Mouse (Mus musculus) left cerebral cortex, postnatal 4 days (tissue): ENCODE measurements around the gene Smad6. TPM values are rescaled to one million over a fixed set of nuclear protein-coding genes. Genes with fewer than 3 reads are reported as not detected.

ENCODE experiments used
- DNase-seq: peaks from one replicate; pipeline ENCODE4 v3.0.0-alpha.2; 2022
- intact Hi-C: fragments of 180-260 bp; cut with DNase I; formaldehyde crosslinking; loops from one replicate; pipeline ENCODE4 v1.15.1; 2025
- total RNA-seq, 2 experiments: library from RNA; stranded (reverse); gene quantifications; 2 replicates each; pipeline ENCODE4 v1.2.3; 2021

Smad6 gene
- total RNA-seq, result 1 to 10 TPM; 2.0 to 2.3 TPM

DNA sequence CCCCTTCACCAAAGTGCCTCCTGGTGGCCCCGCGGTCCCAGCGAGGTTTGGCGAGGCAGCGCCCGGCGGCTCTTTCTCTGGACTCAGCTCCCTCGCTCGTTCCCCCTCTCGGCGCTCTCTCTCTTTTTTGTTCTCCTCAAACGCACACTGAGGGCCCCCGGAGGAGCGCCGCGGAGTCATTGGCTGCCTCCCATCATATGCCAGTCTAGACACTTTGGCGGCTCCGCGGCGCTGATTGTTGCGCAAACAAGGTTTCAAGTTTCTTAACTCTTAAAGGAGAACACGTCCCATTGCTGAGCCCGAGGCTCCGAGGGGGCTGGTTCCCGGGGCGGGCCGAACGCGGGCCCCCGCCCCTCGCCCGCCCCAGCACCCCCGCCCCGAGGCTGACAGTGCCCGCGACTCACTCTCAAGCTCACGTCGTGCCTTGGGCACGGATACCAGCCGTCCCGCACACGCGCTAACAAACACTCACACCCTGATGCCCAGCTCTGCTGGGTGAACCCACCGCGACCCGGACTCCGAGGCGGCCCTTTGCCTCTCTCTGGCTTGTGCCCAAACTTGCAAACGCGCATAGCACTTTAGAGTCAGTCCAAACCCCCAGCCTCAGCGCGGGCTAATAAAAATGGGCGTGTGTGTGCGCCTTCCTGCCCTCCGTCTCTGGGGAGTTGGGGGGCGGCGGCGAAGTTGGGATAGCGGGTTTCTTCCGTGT is at the start of gene Smad6:
TSS of gene Smad6 (minus strand) at position 207 of the 709 bp plus-strand sequence.
- intact Hi-C loops, result no loop called here
- DNase-seq, result peak; percentile 78

DNA sequence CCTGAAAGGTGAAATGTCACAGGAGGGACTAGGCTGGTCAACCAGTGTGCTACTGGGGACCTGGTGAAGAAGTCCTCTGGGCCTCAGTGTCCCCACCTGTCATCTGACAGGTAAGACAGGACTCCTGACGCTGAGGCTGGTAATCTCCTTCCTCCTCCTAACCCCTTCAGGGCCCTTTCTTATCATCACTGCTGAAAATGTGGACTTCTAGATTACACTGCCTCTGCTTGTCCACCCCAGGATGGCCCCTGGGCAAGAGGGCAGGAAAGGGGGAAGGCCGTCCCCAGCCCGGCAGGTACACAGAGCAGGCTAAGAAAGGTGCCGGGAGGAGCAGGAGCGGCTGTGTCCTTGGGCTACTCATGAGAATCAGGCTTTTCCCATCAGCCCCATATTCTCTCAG is 48.8 kb upstream of the Smad6 start:
- no peak for DNase-seq
- intact Hi-C loops, result no loop called here

DNA sequence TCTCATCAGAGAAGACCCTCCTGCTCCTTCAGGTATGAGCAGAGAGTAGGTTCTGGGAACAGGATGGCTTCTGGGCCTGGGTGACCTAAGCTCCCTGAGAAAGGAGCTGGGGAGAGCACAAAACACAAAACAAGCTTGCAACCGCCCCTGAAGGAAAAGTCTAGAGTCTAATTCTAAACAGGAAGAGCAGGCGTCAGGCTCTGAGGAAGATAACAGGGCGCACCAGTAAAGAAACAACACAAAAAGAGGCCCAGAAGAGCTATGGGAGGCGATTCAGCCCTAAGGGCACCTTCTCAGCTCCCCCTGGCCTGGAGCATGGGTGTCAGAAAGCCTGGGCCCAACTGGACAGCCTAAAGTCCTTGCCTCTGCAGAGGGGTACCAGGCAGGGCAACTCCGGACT is 47.3 kb upstream of the Smad6 start:
- no peak for DNase-seq
- intact Hi-C loops, result no loop called here

DNA sequence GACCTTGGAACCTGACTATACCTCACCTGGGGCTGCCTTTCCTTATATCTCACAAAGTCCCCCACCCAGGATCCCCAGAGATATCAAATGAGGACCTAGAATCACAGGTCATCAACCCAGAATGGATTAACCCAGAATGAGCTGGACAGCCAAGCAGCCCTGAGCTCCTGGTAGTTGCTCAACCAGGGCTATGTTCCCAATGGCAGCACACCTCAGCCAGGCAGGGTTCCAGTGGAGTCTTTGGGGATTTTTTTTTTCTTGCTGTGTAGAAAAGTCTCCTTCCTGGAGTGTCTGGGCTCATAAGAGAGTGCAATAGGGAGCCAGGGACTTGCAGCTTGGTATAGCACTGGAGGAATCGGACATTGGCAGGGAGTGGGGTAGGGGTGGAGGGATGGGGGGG is 46.7 kb upstream of the Smad6 start:
- intact Hi-C loops, result no loop called here
- DNase-seq, result no peak

DNA sequence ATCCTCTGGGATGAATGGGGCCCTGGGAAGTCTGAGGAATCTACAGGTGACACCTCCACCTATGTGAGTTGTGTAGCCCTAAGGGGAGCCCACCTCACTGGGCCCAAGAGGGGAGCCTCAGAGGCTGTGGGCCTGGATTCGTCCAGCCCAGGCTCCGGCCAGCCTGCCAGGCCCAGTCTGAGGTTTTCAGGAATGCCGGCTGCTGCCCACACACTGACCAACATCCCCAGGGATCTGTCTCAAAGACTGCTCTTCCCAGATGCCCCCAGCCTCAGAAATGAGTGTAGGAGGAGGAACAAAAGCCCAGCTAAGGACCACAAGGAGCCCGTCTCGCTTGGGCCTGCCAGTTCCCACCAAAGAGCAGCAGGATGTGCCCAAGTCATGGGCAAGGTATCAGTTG is 45.9 kb upstream of the Smad6 start:
- intact Hi-C loops, result no loop called here

DNA sequence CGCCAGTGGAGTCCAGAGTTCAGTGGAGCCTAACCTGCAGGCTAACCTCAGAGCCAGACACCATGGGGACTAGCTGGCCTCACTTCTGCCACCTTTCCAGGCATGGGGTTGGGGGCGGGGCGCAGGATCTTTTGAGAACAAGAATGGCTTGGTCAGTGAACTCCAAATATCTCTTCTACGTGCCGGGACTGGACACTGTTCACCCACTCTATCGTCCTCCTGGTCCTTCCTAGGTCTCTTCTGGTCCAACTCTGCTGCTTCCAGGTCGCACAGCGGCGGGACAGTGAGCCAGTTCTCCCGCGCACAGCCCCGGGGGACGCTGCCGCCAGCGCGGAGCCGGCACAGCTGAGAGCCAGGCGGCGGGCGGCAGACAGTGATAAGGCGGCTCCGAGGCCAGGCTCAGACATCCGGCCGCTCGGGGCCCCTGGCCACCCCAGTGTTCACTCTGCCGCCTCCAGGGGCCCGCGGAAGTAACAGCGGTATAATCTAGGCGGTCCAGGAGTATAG is 38.2 kb upstream of the Smad6 start:
- peak; percentile 9 for DNase-seq
- intact Hi-C loops, result no loop called here

More for the DNA sequence above, 45.9 kb upstream of the Smad6 start:
- no peak for DNase-seq

DNA sequence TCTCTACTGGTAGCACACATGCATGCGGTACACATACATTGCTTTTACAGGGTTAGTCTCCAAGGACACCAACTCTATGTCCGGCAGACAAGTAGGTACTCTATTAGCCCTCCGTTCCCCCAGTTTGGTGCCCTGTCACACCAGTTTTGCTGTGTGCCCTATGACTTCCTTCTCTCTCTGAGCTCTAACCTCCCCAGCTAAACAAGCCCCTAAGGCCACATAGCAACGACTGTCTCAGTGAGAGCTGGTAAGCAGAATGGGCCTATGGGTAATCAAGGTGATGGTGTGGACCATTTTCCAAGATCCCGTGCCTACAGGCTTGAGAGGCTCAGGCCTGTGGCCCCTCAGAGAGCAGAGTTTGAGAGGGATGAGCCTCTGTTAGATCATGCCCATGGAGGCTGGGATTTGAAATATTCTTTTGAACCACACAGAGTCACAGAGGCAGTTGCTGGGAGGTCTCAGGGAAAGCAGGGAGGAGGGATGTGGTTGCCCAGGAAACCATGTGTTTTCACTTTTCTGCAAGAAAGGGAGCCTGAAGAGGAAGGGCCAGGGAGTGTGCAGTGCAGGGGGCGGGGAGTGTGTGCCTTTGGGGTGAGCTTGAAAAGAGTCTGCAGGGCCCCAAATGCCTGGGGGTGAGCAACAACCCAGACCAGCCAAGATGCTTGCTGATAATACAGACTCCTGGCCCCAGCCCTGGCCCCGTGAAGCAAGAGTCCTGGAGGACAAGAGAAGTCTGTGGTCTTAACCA is 36.2 kb upstream of the Smad6 start:
- no peak for DNase-seq
- intact Hi-C loops, result no loop called here

DNA sequence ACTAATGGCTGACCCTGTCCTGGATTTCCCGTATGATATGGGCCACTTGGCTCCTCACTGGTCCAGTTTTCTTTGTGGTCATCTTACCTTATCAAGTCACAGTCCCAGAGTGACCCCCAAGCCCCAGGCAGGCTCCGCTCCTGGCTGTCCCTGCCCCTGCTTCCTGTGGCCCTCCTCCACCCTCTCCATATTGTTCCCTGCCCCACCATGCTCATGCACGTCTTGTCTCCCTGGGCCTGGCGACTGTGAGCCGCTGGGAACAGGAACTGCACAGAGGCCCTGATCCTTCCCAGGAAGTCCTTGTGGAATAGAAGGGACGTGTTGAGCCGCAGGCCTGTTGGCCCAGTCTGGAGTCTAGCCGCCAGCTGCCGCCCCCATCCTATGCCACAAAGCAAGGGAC is 33.3 kb upstream of the Smad6 start:
- intact Hi-C loops, result no loop called here
- DNase-seq, result no peak

DNA sequence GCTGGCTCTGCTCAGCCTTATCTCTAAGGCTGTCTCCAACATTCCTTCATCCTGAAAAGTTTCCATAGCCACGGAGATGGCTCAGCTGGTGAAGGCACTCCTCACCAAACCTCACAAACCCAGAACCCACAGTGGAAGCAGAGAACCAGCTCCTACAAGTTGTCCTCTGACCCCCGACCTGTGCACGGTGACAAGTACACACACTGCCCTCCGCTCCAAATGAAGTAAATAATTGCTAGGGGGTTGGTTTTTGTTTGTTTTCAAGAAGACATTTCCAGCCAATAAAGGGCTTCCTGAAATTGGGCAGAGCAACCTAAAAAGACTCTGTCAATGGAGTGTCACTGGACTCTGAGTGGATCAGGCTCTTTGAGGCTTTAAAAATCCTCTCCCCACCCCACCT is 31.9 kb upstream of the Smad6 start:
- intact Hi-C loops, result no loop called here
- no peak for DNase-seq

DNA sequence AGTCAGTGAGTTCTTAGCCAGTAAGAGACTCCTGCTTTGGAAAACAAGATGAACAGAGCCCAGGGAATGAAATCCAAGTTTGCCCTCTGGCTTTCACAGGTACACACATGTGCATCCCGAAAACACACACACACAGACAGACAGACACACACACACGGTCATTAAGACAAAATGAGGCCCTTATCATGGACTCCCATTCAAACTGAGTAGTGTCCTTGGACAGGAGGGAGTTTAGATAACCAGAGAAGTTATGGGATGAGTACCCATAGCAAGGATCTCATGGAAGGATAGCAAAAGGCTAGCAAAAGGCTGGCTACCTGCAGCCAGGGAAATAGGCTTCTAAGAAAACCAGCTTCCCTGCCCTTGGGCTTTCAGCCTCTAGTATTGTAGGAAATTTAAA is 29.4 kb upstream of the Smad6 start:
- intact Hi-C loops, result no loop called here
- DNase-seq, result no peak

DNA sequence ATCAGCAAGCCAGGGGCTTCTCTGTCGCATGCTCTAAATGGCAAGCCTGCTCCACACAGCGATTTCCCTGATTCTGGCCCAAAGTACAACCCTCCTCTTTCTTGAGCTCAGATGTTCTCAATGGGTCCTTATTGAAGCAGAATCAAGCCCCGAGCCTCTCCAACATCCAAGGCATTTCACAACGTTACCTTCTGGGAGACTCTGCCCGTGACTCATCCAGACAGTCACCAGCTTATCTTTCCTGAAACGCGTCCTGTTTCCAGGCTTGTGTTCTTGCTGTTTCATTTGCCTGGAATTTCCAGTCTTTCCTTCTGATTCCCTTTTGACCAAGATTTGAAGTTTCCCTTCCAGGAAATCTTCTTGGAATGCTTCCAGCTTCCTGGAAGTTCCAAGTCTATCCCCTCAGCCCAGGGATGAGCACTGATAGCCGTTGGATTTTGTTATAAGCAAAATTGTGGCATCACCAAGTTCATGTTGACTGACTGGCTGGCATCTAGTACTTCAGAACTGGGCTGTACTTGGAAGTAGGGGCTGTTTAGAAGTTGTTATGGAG is 28.7 kb upstream of the Smad6 start:
- intact Hi-C loops, result no loop called here

DNA sequence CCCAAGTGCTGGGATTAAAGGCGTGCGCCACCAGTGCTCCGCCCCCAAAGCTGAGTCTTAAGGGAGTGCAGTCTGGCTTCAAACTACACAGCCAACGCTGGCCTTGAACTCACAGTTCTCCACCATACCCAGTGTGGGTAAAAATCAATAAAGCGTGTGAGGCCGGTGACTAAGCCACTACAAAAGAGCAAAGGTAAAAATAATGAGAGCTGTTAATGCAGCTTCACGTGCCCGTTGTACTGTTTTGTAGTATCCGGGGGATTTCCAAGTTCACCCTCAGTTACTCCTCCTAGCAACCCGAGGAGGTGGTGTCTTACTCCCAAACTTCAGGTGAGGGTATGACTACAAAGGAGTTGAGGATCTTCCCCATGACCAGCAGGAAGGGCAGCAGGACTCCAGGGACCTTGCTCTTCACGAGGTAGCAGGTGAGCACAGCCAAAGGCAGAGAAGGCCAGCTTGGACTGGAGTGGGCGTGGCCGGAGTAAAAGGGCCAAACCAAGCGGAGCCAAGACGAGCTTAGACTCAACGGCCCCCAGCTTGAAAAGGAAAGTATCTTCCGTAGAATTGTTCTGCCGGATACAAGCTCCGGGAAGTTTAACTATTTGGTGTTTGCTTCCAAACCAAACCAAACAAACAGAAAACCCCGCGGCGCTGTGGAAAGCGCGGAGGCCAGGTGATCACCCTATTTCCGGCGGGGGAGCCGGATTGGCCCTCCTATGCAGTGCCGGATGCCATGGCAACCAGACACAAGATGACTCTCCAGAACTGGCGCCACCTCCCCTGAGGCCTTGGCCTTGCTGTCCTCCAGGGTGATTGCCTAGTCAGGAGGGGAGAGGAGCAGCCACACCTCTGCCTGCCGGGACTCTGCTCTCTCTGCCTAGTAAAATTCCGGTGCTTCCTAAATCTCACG is 27.9 kb upstream of the Smad6 start:
- peak; percentile 62 for DNase-seq
- intact Hi-C loops, result no loop called here

More for the DNA sequence above, 28.7 kb upstream of the Smad6 start:
- DNase-seq, result no peak

DNA sequence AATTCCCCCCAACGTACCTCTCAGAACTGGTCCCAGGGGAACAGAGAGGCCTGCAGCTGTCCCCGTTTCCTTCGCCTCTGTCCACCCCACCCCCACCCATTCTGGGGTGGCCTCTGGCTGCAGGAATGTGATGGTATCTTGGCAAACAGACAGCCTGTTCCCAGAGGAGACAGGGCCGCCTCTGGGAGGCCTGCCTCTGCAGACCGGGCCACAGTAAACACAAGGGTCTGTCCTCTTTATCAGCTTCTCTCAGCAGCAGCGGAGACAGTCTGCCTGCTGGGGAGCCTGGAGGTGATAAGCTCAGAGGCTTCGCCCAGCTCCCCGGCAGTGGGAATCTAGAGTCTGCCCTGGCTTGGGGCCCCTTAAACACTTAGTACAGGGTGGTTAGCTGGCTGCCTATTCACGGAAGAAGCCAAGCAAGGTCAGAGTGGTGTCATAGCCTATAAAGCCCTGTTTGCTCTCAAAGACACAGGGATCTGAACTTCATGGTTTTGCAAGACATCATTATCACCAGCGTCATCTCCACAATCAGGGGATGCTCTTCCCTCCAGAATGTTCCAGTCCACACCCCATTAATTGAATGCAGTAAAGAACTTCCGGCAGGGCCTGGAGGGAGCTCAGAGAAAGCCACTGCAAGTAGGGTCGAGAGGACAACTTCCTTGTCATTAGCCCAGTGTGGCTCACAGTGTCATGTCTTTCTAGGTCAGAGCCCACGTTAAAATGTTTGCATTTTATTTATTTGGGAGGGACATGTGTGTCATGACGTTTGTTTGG is 23.4 kb upstream of the Smad6 start:
- DNase-seq, result peak; percentile 21
- intact Hi-C loops, result no loop called here

DNA sequence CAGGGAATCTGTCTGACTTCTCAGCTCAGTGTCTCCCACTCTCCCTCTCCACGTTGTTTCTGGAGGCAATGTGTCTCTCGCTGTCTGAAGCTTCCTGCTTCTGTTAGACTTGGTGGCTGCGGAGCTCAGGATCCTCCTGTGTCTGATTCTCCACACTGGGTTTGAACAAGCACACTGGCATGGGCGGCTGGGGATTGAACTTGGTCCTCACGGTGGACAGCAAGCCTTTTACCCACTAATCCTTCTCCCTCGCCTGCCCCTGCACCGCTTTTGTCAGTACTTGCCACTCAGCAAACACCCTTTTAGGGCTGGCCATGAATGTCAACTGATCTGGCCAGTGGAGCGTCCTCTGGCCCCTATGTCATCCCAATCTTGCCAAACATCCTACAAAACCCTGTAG is 22.5 kb upstream of the Smad6 start:
- DNase-seq, result no peak
- intact Hi-C loops, result no loop called here

DNA sequence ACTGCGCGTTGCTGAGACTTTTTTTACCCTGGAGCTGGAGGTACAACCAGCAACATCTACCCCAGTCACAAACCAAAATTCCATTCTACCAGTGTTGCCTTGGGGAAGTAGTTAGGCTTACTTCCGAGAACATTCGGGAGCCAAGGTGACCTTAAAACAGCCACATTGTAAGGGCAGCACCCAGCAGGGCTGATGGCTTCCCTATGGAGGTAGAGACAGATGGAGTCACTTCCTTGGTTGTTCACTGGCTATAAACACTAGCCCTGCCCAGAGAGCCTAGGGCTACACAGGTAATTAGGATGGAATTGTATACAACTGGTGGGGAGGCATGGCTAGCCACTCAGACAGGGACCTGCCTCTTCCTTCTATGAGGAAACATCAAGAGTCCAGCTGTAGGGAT is 21.1 kb upstream of the Smad6 start:
- no peak for DNase-seq
- intact Hi-C loops, result no loop called here

DNA sequence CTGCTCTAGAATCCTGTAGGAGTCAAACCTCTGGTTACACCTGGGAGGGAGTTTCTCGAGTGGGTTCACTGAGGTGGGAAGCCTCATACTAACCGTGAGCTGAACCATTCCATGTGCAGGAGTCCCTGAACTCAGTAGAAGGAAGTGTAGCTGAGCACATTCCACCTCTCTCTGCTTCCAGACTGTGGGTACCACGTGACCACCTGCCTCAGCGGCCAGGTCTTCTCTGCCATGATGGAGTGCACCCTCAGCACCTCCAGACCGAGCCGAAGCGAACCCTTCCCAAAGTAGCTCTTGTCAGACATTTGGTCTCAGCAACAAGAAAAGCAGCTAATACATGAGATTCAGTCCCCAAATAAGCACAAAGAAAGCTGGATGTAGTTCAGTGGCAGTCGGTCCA is 20.4 kb upstream of the Smad6 start:
- intact Hi-C loops, result no loop called here

DNA sequence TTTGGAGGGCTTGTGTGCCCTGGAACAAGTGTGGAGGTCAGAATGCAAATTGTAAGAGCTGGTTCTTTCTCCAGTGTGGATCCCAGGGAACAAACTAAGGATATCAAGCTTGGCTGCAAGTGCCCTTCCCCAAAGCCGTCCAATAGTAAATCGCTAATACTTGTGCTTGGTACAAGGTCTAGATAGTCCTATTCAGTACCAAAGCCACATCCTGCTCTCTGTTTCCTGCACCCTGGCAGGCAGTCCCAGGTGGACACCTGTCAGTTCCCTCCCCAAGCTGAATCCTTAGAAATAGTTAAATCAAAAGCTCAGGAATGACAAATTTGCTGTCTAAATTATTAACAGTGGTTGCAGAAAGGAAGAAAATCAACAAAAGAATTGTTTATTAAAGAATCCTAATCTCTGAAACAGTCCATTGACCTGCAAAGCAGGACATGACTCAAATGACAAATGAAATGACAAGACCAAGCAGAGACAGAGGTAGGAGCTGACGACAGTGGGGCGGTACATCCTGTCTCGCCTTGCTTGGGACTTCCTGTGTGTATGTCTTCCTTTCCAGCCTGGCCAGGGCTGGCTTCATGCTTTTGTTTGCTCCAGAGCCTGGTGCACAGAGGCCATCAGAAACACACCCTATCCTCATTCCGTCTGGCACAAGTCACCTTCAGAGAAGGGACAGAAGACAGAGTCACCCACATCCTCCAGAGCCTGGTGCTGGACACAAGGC is 8.2 kb upstream of the Smad6 start:
- no peak for DNase-seq
- intact Hi-C loops, result no loop called here

More for the DNA sequence above, 20.4 kb upstream of the Smad6 start:
- DNase-seq, result no peak

DNA sequence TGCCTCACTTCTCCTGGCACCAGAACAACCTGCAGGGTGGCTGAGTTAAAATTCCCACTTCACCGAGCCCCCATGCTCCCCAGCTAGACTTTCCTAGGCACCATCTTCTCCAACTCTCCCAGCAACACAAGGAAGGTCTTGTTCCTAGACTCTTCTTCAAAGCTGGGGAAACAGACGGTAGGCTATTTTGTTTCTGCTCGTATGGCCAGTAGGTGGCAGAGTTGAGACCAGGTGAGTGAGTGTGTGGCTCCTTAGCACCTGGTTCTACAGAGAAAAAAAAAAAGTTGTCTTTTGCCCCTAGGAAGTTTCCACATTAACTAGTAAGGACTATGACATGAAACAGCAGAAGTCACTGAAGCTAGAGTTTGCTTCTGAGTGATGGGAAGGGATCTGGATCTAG is 3.7 kb upstream of the Smad6 start:
- no peak for DNase-seq
- intact Hi-C loops, result loop anchor here (2.0 kb wide), 1 partner anchor 63 kb away; no protein-coding TSS in a partner anchor

DNA sequence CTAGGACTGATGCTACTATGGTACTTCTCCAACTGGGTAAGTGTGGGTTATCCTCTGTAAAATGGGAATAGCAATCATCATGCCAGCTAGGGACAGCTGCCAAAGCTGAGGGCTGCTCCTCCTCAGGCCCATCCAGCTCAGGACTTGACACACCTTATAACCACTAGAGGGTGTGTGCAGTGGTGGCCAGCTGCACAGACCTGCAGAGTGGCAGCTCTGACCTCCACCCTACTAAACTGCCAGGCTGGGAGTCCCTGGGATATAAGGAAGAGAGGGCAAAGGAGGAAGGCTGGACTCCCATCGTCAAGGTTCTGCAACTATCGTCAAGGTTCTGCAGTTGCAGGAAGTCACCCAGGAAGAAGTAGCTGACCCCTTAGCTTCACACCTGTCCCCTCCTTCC is 3.1 kb upstream of the Smad6 start:
- intact Hi-C loops, result loop anchor here (2.0 kb wide), 1 partner anchor 64 kb away; no protein-coding TSS in a partner anchor
- no peak for DNase-seq
